Comparison of ENCODE assay signal across 8 mouse cellular contexts in the genomic region with DNA sequence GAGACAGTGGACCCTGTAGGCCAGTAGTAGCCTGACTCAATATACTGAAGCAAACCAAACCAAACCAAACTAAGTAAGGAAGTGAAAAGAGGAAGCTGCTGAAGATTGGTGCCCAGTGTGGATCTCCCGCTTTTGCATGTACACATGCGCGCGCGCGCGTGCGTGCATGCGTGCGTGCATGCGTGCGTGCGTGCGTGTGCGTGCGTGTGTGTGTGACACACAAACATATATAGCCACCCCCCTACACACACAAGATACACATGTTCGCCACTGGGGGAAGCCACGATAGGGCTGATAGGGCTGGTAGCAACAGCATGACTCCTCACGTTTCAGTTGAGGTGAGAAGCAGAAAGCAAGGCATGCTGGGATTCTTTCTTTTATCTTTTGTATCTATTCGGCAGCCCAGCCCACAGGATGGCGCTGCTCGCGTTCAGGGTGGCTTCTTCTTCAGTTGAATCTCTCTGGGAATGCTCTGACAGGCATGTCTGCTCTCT. TPM values are rescaled to one million over a fixed set of nuclear protein-coding genes. Genes with fewer than 3 reads are reported as not detected.
DNase-seq lines count a peak whose midpoint lies in the region; ATAC-seq and TF ChIP-seq lines count a peak whose summit lies in the region.

No protein-coding gene starts in this region.

- H3K9me3 ChIP-seq in forebrain, embryonic 14.5 days (replicated peaks; ENCODE audit: control insufficient read depth, low read length): no peaks in the 10 kb centered on the region
- H3K9me3 ChIP-seq in limb, embryonic 14.5 days (ENCODE audit: control insufficient read depth, low read length): no peaks in the 10 kb centered on the region

- H3K4me3 ChIP-seq in lung, adult 2 months (replicated peaks; ENCODE audit: extremely low read depth, low read depth, low read length): peak overlapping the region; percentile 0
- peak overlapping the region; percentile 27 for H3K4me3 ChIP-seq in brown adipose tissue, adult 24 weeks (ENCODE audit: insufficient read depth, low read depth, low read length)
- no peak overlapping the region for H3K4me3 ChIP-seq in forebrain, embryonic 14.5 days (ENCODE audit: low read depth, low read length)
- no peak overlapping the region for H3K4me3 ChIP-seq in limb, embryonic 14.5 days (replicated peaks; ENCODE audit: low read length)
- peak overlapping the region; percentile 10 for H3K4me3 ChIP-seq in myocyte

- DNase-seq in lung, adult 2 months: no peak
- no peak for DNase-seq in lung, postnatal 25 days (ENCODE audit: low spot score)
- DNase-seq in forebrain, embryonic 14.5 days (ENCODE audit: low spot score): peak; percentile 60
- DNase-seq in limb, embryonic 14.5 days (ENCODE audit: low spot score): no peak
- no peak for DNase-seq in urinary bladder, postnatal 25 days (ENCODE audit: low spot score)

- ATAC-seq in forebrain, embryonic 14.5 days: peak; percentile 42; the same call in 1 of the 2 replicates
- no peak for ATAC-seq in limb, embryonic 14.5 days (ENCODE audit: low FRiP score, low read depth)
- no peak for ATAC-seq in erythroid progenitor cell, adult 5-6 weeks (replicated peaks; ENCODE audit: low FRiP score, poor library complexity, severe bottlenecking)

- H3K79me2 ChIP-seq in myocyte (ENCODE audit: control insufficient read depth, insufficient read depth): no peaks in the 10 kb centered on the region

- H3ac ChIP-seq in myocyte (ENCODE audit: control insufficient read depth, insufficient read length): no peak overlapping the region

- H3K36me3 ChIP-seq in forebrain, embryonic 14.5 days (ENCODE audit: control insufficient read depth, insufficient read depth, low read length): no peaks in the 10 kb centered on the region
- H3K36me3 ChIP-seq in limb, embryonic 14.5 days (ENCODE audit: control insufficient read depth, insufficient read depth, low read length): no peaks in the 10 kb centered on the region
- H3K36me3 ChIP-seq in myocyte (ENCODE audit: control insufficient read depth, insufficient read depth): no peaks in the 10 kb centered on the region

- H3K4me1 ChIP-seq in lung, adult 2 months (ENCODE audit: control insufficient read depth, insufficient read depth, low read length): no peaks in the 10 kb centered on the region
- no peaks in the 10 kb centered on the region for H3K4me1 ChIP-seq in brown adipose tissue, adult 24 weeks (ENCODE audit: control insufficient read depth, insufficient read depth, insufficient read length, low read length)
- 0 out of 2 replicates have a peak, but pooled peaks cover 2% of the 10 kb centered on the region for H3K4me1 ChIP-seq in forebrain, embryonic 14.5 days (ENCODE audit: control insufficient read depth, insufficient read depth, low read length)
- H3K4me1 ChIP-seq in limb, embryonic 14.5 days (ENCODE audit: control insufficient read depth, insufficient read depth, low read length): no peaks in the 10 kb centered on the region

- TF ChIP-seq POLR2A in lung, adult 2 months (IDR thresholded peaks at IDR 0.05; ENCODE audit: borderline replicate concordance, extremely low read depth, low read depth, low read length): no peak
- TF ChIP-seq POLR2A in limb, embryonic 14.5 days (IDR thresholded peaks at IDR 0.05; ENCODE audit: borderline replicate concordance, extremely low read depth, insufficient read depth, insufficient read length): no peak
- peak; percentile 47 for TF ChIP-seq POLR2A in myocyte (IDR thresholded peaks at IDR 0.05; ENCODE audit: insufficient read length, low read depth)

- H3K27ac ChIP-seq in brown adipose tissue, adult 24 weeks (replicated peaks; ENCODE audit: low read depth, low read length): no peak overlapping the region
- H3K27ac ChIP-seq in forebrain, embryonic 14.5 days (ENCODE audit: low read depth, low read length): no peak overlapping the region
- no peak overlapping the region for H3K27ac ChIP-seq in limb, embryonic 14.5 days (replicated peaks; ENCODE audit: low read depth, low read length)

- no peak for TF ChIP-seq CTCF in lung, adult 2 months (IDR thresholded peaks at IDR 0.05; ENCODE audit: insufficient read depth, low read length)

- peak overlapping the region; percentile 33 for H3K4me2 ChIP-seq in forebrain, embryonic 14.5 days (ENCODE audit: low read length)
- H3K4me2 ChIP-seq in limb, embryonic 14.5 days (replicated peaks; ENCODE audit: low read depth, low read length, severe bottlenecking): peak overlapping the region; percentile 16
- peak overlapping the region; percentile 61 for H3K4me2 ChIP-seq in myocyte (ENCODE audit: low read depth)

- H3K9ac ChIP-seq in forebrain, embryonic 14.5 days (ENCODE audit: low read length): no peak overlapping the region
- H3K9ac ChIP-seq in limb, embryonic 14.5 days (ENCODE audit: low read depth, low read length, severe bottlenecking): no peak overlapping the region

- H3K27me3 ChIP-seq in forebrain, embryonic 14.5 days (replicated peaks; ENCODE audit: control insufficient read depth, insufficient read depth, low read length): no peaks in the 10 kb centered on the region
- no peaks in the 10 kb centered on the region for H3K27me3 ChIP-seq in limb, embryonic 14.5 days (ENCODE audit: control insufficient read depth, insufficient read depth, low read length)
- no peaks in the 10 kb centered on the region for H3K27me3 ChIP-seq in myocyte (ENCODE audit: control insufficient read depth, insufficient read depth, insufficient read length)

- 25% methylated on average over 23 of the region's 23 CpGs for WGBS in lung, adult 2 months
- 52% methylated on average over 23 of the region's 23 CpGs for WGBS in forebrain, embryonic 14.5 days
- WGBS in limb, embryonic 14.5 days: 30% methylated on average over 23 of the region's 23 CpGs

TF ChIP-seq in myocyte, 11 proteins besides CTCF, POLR2A, EP300 and RAD21:
- TF ChIP-seq CEBPB (IDR thresholded peaks at IDR 0.05; ENCODE audit: insufficient read depth, poor library complexity, severe bottlenecking) (no peak), MYOD1 (IDR thresholded peaks at IDR 0.05; ENCODE audit: control insufficient read depth in 1 of 3, insufficient read length in 2 of 3, low read depth in 2 of 3) (no peak), SRF (IDR thresholded peaks at IDR 0.05; ENCODE audit: control insufficient read depth, insufficient read length, low read depth) (no peak), MYOG (IDR thresholded peaks at IDR 0.05; ENCODE audit: control insufficient read depth in 1 of 3, insufficient read depth in 1 of 3, insufficient read length in 2 of 3, low read depth in 2 of 3) (peak in 1 of 3 experiments; percentile 32)
TF ChIP-seq in myocyte: peak in this region for 1.

RNA-seq across cellular contexts. Expression of a gene that starts 6.4 kb away (rescaled TPM):
- 2.2 and 2.5 TPM in 2 replicates for polyA plus RNA-seq in lung, adult 2 months (2012; rRNA removed)
- polyA plus RNA-seq in brown adipose tissue, adult 24 weeks (2012; ENCODE audit: insufficient read depth, insufficient read length, missing spikeins): 0.25 and 0.67 TPM in 2 replicates
- 95.2 and 109 TPM in 2 replicates for polyA plus RNA-seq in forebrain, embryonic 14.5 days (2014; fragmentation: Nextera tagmentation; extraction: Ambion mirVana)
- 20.5 and 27.3 TPM in 2 replicates for polyA plus RNA-seq in limb, embryonic 14.5 days (2012; rRNA removed)
- 45.1 and 46.2 TPM in 2 replicates for polyA plus RNA-seq in limb, embryonic 14.5 days (2014; fragmentation: Nextera tagmentation; extraction: Ambion mirVana)
- polyA plus RNA-seq in myocyte (2012; fragmentation: generic; extraction: Trizol): 36.1 TPM
- not detected in 2 replicates for total RNA-seq in erythroid progenitor cell, adult 5-6 weeks (2015; ENCODE audit: low replicate concordance)
- total RNA-seq in erythroid progenitor cell, adult 5-6 weeks (2017; ENCODE audit: low replicate concordance): 0.39 TPM in 1 of 2 replicates, not detected in the other

Comparison
In these comparisons a context has a peak if more than half of its experiments do, and no peak if none do; other contexts are left out.
1. H3K4me3 ChIP-seq: peak in lung, adult 2 months (single experiment), brown adipose tissue, adult 24 weeks (single experiment) and myocyte (single experiment); none in forebrain, embryonic 14.5 days (single experiment) and limb, embryonic 14.5 days (single experiment).
2. Peak in every context shown above with its lines, with median percentiles within 50 percentile points of each other: H3K4me2 ChIP-seq.